Mouse (Mus musculus): ENCODE measurements around the gene Dlg1. TPM values are rescaled to one million over a fixed set of nuclear protein-coding genes. Genes with fewer than 3 reads are reported as not detected.

The Dlg1 gene
- total RNA-seq, 1 experiment: 70.3 TPM

DNA sequence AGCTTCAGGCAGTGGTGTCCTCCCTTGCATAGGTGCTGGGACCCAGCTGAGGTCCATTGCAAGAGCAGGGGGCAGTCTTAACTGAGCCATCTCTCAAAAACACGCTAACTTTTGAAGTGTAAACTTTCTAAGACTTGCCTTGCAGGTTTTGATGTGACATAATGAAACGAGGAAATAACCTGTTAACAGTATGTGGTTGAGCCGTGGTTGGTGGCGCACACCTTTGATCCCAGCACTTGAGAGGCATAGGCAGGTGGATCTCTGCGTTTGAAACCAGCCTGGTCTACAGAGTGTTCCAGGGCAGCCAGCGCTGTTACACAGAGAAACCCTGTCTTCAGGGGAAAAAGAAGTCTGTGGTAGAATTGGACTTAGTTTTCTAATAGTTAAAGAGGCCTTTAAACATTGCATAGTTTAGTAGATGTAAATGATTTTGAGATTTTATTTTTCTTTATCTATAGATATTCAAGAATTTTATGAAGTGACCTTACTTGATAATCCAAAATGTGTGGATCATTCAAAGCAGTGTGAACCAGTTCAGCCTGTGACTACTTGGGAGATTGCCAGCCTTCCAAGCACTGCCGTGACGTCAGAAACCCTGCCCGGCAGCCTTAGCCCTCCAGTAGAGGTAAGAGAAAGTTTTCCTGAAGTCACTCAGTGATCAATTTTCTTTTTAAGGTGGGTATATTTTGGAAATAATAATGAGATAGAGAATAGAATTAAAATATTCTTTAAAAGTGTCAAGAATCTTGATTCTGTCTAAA lies 20.6 kb downstream of the Dlg1 start:
- H3K9me3 ChIP-seq (ENCODE audit: control insufficient read depth, insufficient read depth, low read depth, low read length): no peaks in the 10 kb centered on the region
- in situ Hi-C loops (cut with MboI; ENCODE audit: low sequenced_read_pairs in 2 of 2, unreplicated experiment in 2 of 2): no loop called here
- TF ChIP-seq CHD2 (IDR thresholded peaks at IDR 0.05; ENCODE audit: low read depth, low read length) (no peak), MAFK (IDR thresholded peaks at IDR 0.05; ENCODE audit: insufficient read depth, low read depth, low read length) (no peak), HCFC1 (IDR thresholded peaks at IDR 0.05; ENCODE audit: borderline replicate concordance, insufficient read depth, low read length) (no peak), ZNF384 (IDR thresholded peaks at IDR 0.05; ENCODE audit: low read depth, low read length) (no peak), ZC3H11A (IDR thresholded peaks at IDR 0.05; ENCODE audit: borderline replicate concordance, low read depth, low read length) (no peak)
- H3K4me1 ChIP-seq (ENCODE audit: control insufficient read depth in 2 of 2, insufficient read depth in 2 of 2, low read length in 2 of 2, poor library complexity in 1 of 2): no peaks in the 10 kb centered on the region
- H3K27ac ChIP-seq (ENCODE audit: insufficient read depth, low read depth, low read length, poor library complexity, severe bottlenecking): no peak overlapping the region
- no peak overlapping the region for H3K9ac ChIP-seq (ENCODE audit: insufficient read depth, low read depth, low read length, poor library complexity, severe bottlenecking)
- H3K4me3 ChIP-seq (ENCODE audit: insufficient read depth in 1 of 2, low read depth in 1 of 2, low read length in 2 of 2, poor library complexity in 1 of 2, severe bottlenecking in 1 of 2): no peak overlapping the region
- peaks cover 6% of the 10 kb centered on the region for H3K36me3 ChIP-seq (ENCODE audit: control insufficient read depth, insufficient read depth, low read length, poor library complexity, severe bottlenecking)
- no peak for DNase-seq (ENCODE audit: low read depth, low spot score)

GRCm38 (mm10) chr16:31684771-31685170 lies 21.5 kb downstream of the Dlg1 start:
- in situ Hi-C loops (cut with MboI; ENCODE audit: low sequenced_read_pairs in 2 of 2, unreplicated experiment in 2 of 2): no loop called here
- H3K36me3 ChIP-seq (ENCODE audit: control insufficient read depth, insufficient read depth, low read length, poor library complexity, severe bottlenecking): peaks cover 6% of the 10 kb centered on the region
- DNase-seq (ENCODE audit: low read depth, low spot score): no peak
- no peak overlapping the region for H3K4me3 ChIP-seq (ENCODE audit: insufficient read depth in 1 of 2, low read depth in 1 of 2, low read length in 2 of 2, poor library complexity in 1 of 2, severe bottlenecking in 1 of 2)
- no peak overlapping the region for H3K9ac ChIP-seq (ENCODE audit: insufficient read depth, low read depth, low read length, poor library complexity, severe bottlenecking)
- no peaks in the 10 kb centered on the region for H3K4me1 ChIP-seq (ENCODE audit: control insufficient read depth in 2 of 2, insufficient read depth in 2 of 2, low read length in 2 of 2, poor library complexity in 1 of 2)
- TF ChIP-seq MAFK (IDR thresholded peaks at IDR 0.05; ENCODE audit: insufficient read depth, low read depth, low read length): no peak
- TF ChIP-seq HCFC1 (IDR thresholded peaks at IDR 0.05; ENCODE audit: borderline replicate concordance, insufficient read depth, low read length): no peak
- no peak overlapping the region for H3K27ac ChIP-seq (ENCODE audit: insufficient read depth, low read depth, low read length, poor library complexity, severe bottlenecking)
- no peaks in the 10 kb centered on the region for H3K9me3 ChIP-seq (ENCODE audit: control insufficient read depth, insufficient read depth, low read depth, low read length)

GRCm38 (mm10) chr16:31687766-31688165 lies 24.5 kb downstream of the Dlg1 start:
- peaks cover 3% of the 10 kb centered on the region for H3K36me3 ChIP-seq (ENCODE audit: control insufficient read depth, insufficient read depth, low read length, poor library complexity, severe bottlenecking)
- TF ChIP-seq HCFC1 (IDR thresholded peaks at IDR 0.05; ENCODE audit: borderline replicate concordance, insufficient read depth, low read length): no peak
- TF ChIP-seq CHD2 (IDR thresholded peaks at IDR 0.05; ENCODE audit: low read depth, low read length): no peak
- TF ChIP-seq ZNF384 (IDR thresholded peaks at IDR 0.05; ENCODE audit: low read depth, low read length): no peak
- TF ChIP-seq MAFK (IDR thresholded peaks at IDR 0.05; ENCODE audit: insufficient read depth, low read depth, low read length): no peak
- TF ChIP-seq ZC3H11A (IDR thresholded peaks at IDR 0.05; ENCODE audit: borderline replicate concordance, low read depth, low read length): no peak

DNA sequence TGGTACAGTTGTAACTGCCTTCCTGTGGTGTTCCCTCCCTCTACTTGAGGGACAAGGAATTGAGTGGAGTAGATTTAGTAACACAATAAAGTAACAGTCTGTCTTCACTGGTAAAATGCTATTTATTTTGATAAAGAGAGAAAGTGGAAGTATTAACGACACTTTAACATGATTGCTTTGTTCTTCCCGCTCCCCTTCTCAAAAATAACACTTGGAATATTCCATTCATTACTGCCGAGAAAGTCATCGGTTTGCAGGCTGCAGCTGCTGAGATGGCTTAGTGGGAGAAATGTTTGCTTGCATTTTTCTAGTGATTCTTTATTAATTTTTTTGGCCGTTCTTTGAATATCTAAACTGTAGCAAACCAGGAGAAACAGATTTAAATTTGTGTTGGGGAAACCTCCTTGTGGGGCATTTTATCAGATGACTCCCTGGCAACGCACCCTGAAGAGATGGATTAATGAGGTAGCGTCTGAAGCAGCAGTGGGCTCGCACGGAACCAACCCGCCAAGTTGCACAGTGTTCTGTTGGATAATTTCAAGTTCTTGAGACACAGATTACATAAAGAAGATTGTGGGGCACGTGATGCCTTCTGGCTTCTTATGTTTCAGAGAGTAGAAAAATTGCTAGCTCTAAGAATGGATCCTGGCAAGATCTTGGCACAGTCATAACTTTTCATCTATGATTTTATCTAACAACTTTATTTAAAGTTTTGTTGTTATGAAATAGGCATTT lies 32.2 kb downstream of the Dlg1 start:
- in situ Hi-C loops (cut with MboI; ENCODE audit: low sequenced_read_pairs in 2 of 2, unreplicated experiment in 2 of 2): no loop called here
- no peaks in the 10 kb centered on the region for H3K9me3 ChIP-seq (ENCODE audit: control insufficient read depth, insufficient read depth, low read depth, low read length)
- H3K9ac ChIP-seq (ENCODE audit: insufficient read depth, low read depth, low read length, poor library complexity, severe bottlenecking): no peak overlapping the region
- DNase-seq (ENCODE audit: low read depth, low spot score): no peak
- no peaks in the 10 kb centered on the region for H3K36me3 ChIP-seq (ENCODE audit: control insufficient read depth, insufficient read depth, low read length, poor library complexity, severe bottlenecking)
- no peak overlapping the region for H3K4me3 ChIP-seq (ENCODE audit: insufficient read depth in 1 of 2, low read depth in 1 of 2, low read length in 2 of 2, poor library complexity in 1 of 2, severe bottlenecking in 1 of 2)
- TF ChIP-seq CHD2 (IDR thresholded peaks at IDR 0.05; ENCODE audit: low read depth, low read length) (no peak), MAFK (IDR thresholded peaks at IDR 0.05; ENCODE audit: insufficient read depth, low read depth, low read length) (no peak), ZC3H11A (IDR thresholded peaks at IDR 0.05; ENCODE audit: borderline replicate concordance, low read depth, low read length) (no peak), ZNF384 (IDR thresholded peaks at IDR 0.05; ENCODE audit: low read depth, low read length) (no peak), HCFC1 (IDR thresholded peaks at IDR 0.05; ENCODE audit: borderline replicate concordance, insufficient read depth, low read length) (no peak)
- H3K27ac ChIP-seq (ENCODE audit: insufficient read depth, low read depth, low read length, poor library complexity, severe bottlenecking): no peak overlapping the region
- H3K4me1 ChIP-seq (ENCODE audit: control insufficient read depth in 2 of 2, insufficient read depth in 2 of 2, low read length in 2 of 2, poor library complexity in 1 of 2): no peaks in the 10 kb centered on the region

More at GRCm38 (mm10) chr16:31687766-31688165, 24.5 kb downstream of the Dlg1 start:
- in situ Hi-C loops (cut with MboI; ENCODE audit: low sequenced_read_pairs in 2 of 2, unreplicated experiment in 2 of 2): no loop called here
- no peak overlapping the region for H3K27ac ChIP-seq (ENCODE audit: insufficient read depth, low read depth, low read length, poor library complexity, severe bottlenecking)
- H3K9me3 ChIP-seq (ENCODE audit: control insufficient read depth, insufficient read depth, low read depth, low read length): no peaks in the 10 kb centered on the region
- H3K9ac ChIP-seq (ENCODE audit: insufficient read depth, low read depth, low read length, poor library complexity, severe bottlenecking): no peak overlapping the region
- no peak for DNase-seq (ENCODE audit: low read depth, low spot score)
- H3K4me3 ChIP-seq (ENCODE audit: insufficient read depth in 1 of 2, low read depth in 1 of 2, low read length in 2 of 2, poor library complexity in 1 of 2, severe bottlenecking in 1 of 2): no peak overlapping the region
- H3K4me1 ChIP-seq (ENCODE audit: control insufficient read depth in 2 of 2, insufficient read depth in 2 of 2, low read length in 2 of 2, poor library complexity in 1 of 2): no peaks in the 10 kb centered on the region

All from ES-E14 (cell line).